Mouse (Mus musculus): Measurements from ENCODE around the gene Tfap2e. TPM values are rescaled to one million over a fixed set of nuclear protein-coding genes. Genes with fewer than 3 reads are reported as not detected.

Gene Tfap2e
- total RNA-seq, 1 experiment from 2014 or later: not detected

DNA sequence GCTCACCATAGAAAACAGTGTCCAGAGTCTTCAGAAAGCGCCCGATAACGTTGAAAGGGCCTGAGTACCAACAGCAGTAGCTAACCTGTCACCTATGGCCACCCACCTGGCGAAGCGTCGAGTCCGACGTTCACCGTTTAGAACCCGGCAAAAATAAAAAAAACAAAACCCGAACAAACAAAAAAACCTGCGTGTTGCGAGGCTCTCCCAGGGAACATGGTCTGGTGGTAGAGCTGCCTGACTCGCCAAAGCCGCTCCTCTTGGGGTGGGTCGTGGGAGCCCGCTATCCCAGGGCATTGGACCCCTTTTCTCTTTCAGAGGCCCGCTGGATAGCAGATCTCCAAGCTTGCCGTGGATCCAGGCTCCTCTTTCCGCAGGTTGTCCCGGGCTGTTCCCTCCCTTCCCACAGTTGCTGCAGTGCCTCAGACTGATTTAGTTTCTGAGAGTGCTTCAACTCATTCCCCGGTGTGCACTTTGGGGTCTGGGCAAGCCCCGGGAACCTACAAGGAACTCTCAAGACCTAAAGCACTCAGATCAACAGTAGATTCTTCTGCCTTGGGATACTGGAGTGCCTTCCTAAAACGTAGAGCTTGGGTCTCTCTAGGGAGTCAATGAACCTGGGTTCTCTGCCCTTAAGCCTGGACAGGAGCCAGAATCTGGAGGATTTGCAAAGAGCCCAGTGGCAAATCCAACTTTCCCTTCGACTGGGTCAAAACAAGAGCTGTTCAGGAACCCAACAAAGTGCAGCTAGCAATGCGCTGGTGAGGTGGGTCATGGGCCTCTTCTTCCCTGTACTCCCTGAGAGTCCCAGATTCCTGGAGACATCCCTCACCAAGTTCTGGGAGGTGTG lies 3.3 kb downstream of the Tfap2e start:
- no peak for ATAC-seq (ENCODE audit: extremely low read depth, insufficient number of reproducible peaks, low FRiP score, poor library complexity, severe bottlenecking)

GRCm38 (mm10) chr4:126732111-126732510 lies 3.9 kb downstream of the Tfap2e start:
- ATAC-seq (ENCODE audit: extremely low read depth, insufficient number of reproducible peaks, low FRiP score, poor library complexity, severe bottlenecking): no peak

DNA sequence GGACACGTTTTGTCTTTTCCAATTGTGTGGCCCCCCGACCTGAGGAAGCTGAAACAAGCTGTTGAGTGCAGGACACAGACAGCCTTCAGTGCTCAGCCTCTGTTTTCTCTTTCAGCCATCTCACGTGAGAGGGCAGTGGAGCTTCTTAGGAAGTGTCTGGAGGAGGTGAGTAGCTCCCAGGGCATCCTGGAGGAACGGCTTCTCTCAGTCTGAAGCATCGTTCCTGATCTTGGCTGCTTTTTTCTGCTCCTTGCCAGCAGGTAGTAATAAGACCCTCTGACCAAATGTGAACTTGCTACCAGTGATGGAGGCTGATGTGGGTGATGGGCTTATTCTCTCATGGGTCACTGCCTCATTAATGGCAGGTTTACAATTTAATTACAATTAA lies 28.6 kb downstream of the Tfap2e start:
- ATAC-seq (ENCODE audit: extremely low read depth, insufficient number of reproducible peaks, low FRiP score, poor library complexity, severe bottlenecking): no peak

GRCm38 (mm10) chr4:126706630-126707438 lies 29.2 kb downstream of the Tfap2e start:
- ATAC-seq (ENCODE audit: extremely low read depth, insufficient number of reproducible peaks, low FRiP score, poor library complexity, severe bottlenecking): no peak

DNA sequence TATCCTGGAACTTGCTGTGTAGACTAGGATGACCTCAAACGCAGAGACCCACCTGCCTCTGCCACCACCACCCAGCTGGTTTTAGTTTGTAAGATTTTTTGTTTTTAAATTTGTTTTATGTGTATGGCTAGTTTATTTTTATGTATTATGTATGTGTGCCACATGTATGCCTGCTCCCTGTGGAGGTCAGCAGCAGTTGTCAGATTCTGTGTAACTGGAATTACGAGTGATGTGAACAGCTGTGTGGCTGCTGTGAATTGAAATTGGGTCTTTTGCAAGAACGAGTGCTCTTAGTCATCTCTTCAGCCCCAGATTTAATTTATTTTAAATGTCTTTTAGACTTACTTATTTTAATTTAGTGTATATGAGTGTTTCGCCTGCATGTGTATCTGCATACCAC lies 39.1 kb downstream of the Tfap2e start:
- no peak for ATAC-seq (ENCODE audit: extremely low read depth, insufficient number of reproducible peaks, low FRiP score, poor library complexity, severe bottlenecking)

GRCm38 (mm10) chr4:126693021-126693420 lies 43.0 kb downstream of the Tfap2e start:
- no peak for ATAC-seq (ENCODE audit: extremely low read depth, insufficient number of reproducible peaks, low FRiP score, poor library complexity, severe bottlenecking)

DNA sequence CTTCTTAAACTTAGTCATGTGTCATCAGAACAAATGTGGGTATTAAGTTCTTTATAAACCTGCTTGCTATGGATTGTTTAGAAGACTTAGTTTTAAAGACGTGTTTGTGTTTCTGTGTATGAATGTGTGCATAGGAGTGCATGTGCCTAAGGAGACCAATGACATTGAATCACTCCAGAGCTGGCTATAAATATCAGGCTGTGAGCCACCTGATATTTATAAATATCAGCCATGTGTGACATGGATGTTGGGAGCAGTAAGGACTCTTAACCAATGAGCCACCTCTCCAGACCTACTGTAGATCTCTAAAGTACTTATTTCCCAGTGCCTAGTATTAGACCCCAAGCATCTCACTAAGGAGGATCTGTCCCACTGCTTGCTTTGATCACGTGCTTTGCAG lies 46.6 kb downstream of the Tfap2e start:
- ATAC-seq (ENCODE audit: extremely low read depth, insufficient number of reproducible peaks, low FRiP score, poor library complexity, severe bottlenecking): no peak

DNA sequence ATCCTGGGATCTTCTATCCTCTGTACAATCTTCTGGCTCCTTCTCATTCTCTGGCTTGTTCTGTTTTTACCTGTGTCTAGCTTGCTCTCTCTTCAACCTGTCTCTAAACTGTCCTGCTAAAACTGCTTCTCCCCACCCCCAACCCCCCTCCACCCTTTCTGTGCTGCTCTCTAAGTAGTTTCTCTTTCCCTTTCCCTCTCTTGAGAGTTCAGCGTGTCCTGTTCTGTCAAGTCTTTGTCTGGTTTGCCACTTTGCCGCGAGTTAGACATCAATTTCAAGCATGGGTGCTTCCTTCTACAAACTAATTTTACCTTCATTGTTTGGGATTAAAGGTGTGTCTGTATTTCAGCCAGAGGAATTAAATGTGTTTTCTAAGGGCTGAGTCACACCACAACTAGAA lies 53.0 kb downstream of the Tfap2e start:
- ATAC-seq (ENCODE audit: extremely low read depth, insufficient number of reproducible peaks, low FRiP score, poor library complexity, severe bottlenecking): no peak

- ATAC-seq (ENCODE audit: extremely low read depth, insufficient number of reproducible peaks, low FRiP score, poor library complexity, severe bottlenecking): no peak
Measured at GRCm38 (mm10) chr4:126682298-126682697, 53.7 kb downstream of the Tfap2e start.

GRCm38 (mm10) chr4:126677054-126678003 lies 58.7 kb downstream of the Tfap2e start, which contains the start of gene Psmb2:
TSS of gene Psmb2 (plus strand) at chr4:126677630.
- ATAC-seq (ENCODE audit: extremely low read depth, insufficient number of reproducible peaks, low FRiP score, poor library complexity, severe bottlenecking): peak; percentile 97

DNA sequence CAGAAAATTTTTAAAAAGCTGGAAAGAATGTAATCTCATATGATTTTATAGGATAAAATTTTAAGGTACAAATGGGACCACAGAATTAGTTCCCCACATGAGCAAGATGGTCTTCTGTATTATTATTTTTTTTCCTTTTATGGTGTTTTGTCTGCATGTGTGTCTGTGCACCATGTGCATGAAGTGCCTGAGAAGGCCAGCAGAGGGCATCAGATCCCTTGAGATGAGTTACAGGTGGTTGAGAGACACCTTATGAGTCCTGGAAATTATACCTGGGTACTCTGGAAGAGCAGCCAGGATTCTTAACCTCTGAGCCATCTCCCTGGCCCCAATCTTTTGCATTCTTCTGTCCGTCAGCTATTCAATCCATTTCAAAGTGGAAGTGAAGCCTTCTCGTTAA lies 69.0 kb downstream of the Tfap2e start:
- no peak for ATAC-seq (ENCODE audit: extremely low read depth, insufficient number of reproducible peaks, low FRiP score, poor library complexity, severe bottlenecking)

Other genes with a start within 250 kb of the Tfap2e start
- gene Ago4, start 202.8 kb downstream of the Tfap2e start, total RNA-seq (2017): 18.7 and 22.1 TPM in 2 replicates
- 4.5 and 9.7 TPM in 2 replicates for gene Clspn, start 179.3 kb downstream of the Tfap2e start, total RNA-seq (2017)
- 0.74 TPM in 1 of 2 replicates, not detected in the other for gene 5730409E04Rik, start 126.4 kb downstream of the Tfap2e start, total RNA-seq (2017)
- 38.3 and 42.8 TPM in 2 replicates for gene Psmb2, start 58.6 kb downstream of the Tfap2e start, total RNA-seq (2017)
- gene Ncdn, start 17.2 kb upstream of the Tfap2e start, total RNA-seq (2017): 6.6 and 8.3 TPM in 2 replicates
- 35.0 and 36.4 TPM in 2 replicates for gene AU040320, start 17.3 kb upstream of the Tfap2e start, total RNA-seq (2017)
- gene Zmym4, start 231.9 kb upstream of the Tfap2e start, total RNA-seq (2017): 27.4 and 40.6 TPM in 2 replicates